15 mouse cellular contexts compared by ENCODE assay signal in the genomic region with DNA sequence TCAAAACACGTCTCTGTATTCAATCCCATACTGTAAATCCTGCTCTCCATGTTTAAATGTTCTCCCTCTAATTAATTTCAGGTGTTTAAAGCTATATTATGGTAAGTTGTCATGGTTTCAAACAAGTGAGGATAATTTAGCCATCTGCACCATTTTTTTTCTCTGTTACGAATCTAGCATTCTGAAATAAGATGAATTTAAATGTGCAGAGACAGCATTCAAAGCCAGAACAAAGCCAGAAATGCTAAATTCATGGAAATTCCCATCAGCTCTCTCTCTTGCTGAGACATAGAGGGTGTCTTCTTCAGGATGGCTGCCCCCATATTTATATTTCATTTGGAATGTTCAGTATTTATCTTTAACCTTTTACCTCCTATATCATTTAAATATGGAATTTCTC.
"Had no signal": no experiment of that assay in that cellular context is flagged by ENCODE, and none has a peak within 500 bp of the region (broad histone marks: within the 10 kb centered on the region; RNA-seq: fewer than 3 reads in every experiment).

No protein-coding gene starts in this region.

- DNase-seq: kidney, postnatal 25 days; liver, embryonic 13.5 days; lung, adult 2 months; lung, postnatal 14 days; lung, postnatal 4 days; right cerebral cortex, adult 18-20 months; right cerebral cortex, postnatal 14 days; right cerebral cortex, postnatal 4 days; thymus, postnatal 25 days had no signal

- H3K4me3 ChIP-seq: liver, embryonic 13.5 days; midbrain, embryonic 12.5 days; midbrain, embryonic 15.5 days; neural tube, embryonic 12.5 days; neural tube, embryonic 15.5 days had no signal

- H3K9ac ChIP-seq: liver, embryonic 13.5 days; midbrain, embryonic 12.5 days; midbrain, embryonic 15.5 days; neural tube, embryonic 12.5 days; neural tube, embryonic 15.5 days had no signal

- ATAC-seq: midbrain, embryonic 15.5 days had no signal

- H3K27ac ChIP-seq: kidney, postnatal 0 days; liver, embryonic 13.5 days; midbrain, embryonic 12.5 days; midbrain, embryonic 15.5 days; neural tube, embryonic 12.5 days; neural tube, embryonic 15.5 days; stomach, postnatal 0 days had no signal

- H3K27me3 ChIP-seq: liver, embryonic 13.5 days; midbrain, embryonic 12.5 days; midbrain, embryonic 15.5 days; neural tube, embryonic 12.5 days; neural tube, embryonic 15.5 days had no signal

- H3K36me3 ChIP-seq: liver, embryonic 13.5 days; midbrain, embryonic 12.5 days; midbrain, embryonic 15.5 days; neural tube, embryonic 12.5 days; neural tube, embryonic 15.5 days had no signal

- H3K9me3 ChIP-seq: liver, embryonic 13.5 days; midbrain, embryonic 12.5 days; midbrain, embryonic 15.5 days; neural tube, embryonic 12.5 days; neural tube, embryonic 15.5 days had no signal

- H3K4me2 ChIP-seq: liver, embryonic 13.5 days; midbrain, embryonic 12.5 days; midbrain, embryonic 15.5 days; neural tube, embryonic 12.5 days; neural tube, embryonic 15.5 days had no signal

- H3K4me1 ChIP-seq: liver, embryonic 13.5 days; midbrain, embryonic 12.5 days; midbrain, embryonic 15.5 days; neural tube, embryonic 12.5 days; neural tube, embryonic 15.5 days had no signal
